ENCODE assay signal across 11 mouse cellular contexts in the genomic region with DNA sequence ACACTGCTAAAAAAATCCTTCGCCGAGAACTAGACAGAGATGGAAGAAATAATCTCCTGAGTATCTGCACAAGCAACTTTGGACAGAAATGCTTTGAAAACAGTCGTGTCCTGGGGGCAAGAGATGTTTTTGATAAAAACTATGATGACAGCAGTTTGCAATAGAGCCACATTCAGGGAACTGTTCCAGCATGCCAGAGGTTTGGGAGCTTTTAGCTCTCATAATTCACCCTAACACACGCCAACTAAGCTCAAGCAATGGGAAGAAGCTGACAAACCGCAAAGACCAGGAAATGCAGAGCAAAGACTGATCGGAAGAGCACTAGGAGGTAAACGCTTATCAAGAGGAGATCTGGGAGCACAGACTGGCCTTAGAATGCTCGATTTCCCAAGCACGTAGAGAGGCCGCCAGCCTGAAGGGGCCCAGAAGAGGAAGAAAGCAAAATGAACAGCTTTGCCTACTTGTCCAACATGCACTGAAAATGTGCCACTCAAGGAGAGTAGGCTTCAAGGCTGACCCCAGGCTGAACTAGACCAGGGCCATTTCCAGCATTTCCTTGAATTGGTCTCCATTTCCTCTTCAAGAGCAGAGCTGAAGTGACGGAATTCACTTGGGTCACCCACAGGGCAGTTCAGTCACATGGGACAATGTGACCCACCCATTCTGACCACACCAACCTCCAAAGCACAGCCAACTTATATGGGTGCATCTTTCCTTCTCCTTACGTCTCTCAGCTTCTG.
DNase-seq lines count a peak whose midpoint lies in the region; ATAC-seq and TF ChIP-seq lines count a peak whose summit lies in the region.
"Had no signal": no experiment of that assay in that cellular context is flagged by ENCODE, and none has a peak within 500 bp of the region (broad histone marks: within the 10 kb centered on the region; RNA-seq: fewer than 3 reads in every experiment).

No protein-coding gene starts in this region.

- H3K9ac ChIP-seq in kidney, postnatal 0 days (ENCODE audit: low read depth, low read length) = no peak overlapping the region

- peak overlapping the region; percentile 35 for H3K4me3 ChIP-seq in gastrocnemius, adult 2 months
- H3K4me3 ChIP-seq in embryonic fibroblast, embryonic 13.5 days (ENCODE audit: insufficient read depth, low read length) = no peak overlapping the region
- H3K4me3 ChIP-seq in kidney, postnatal 0 days (replicated peaks; ENCODE audit: low read depth, low read length) = no peak overlapping the region

- 53% methylated on average over 12 of the region's 12 CpGs for WGBS in kidney, postnatal 0 days

- no peaks in the 10 kb centered on the region for H3K36me3 ChIP-seq in kidney, postnatal 0 days (ENCODE audit: insufficient read depth, low read length)

- TF ChIP-seq CTCF in gastrocnemius, adult 2 months (IDR thresholded peaks at IDR 0.05) = no peak
- no peak for TF ChIP-seq CTCF in embryonic fibroblast, embryonic 13.5 days (IDR thresholded peaks at IDR 0.05; ENCODE audit: borderline replicate concordance, insufficient read depth, low read length)
- TF ChIP-seq CTCF in kidney, postnatal 0 days (IDR thresholded peaks at IDR 0.05; ENCODE audit: low read depth) = no peak

- no peak overlapping the region for H3K4me2 ChIP-seq in kidney, postnatal 0 days (ENCODE audit: low read length)

- H3K27ac ChIP-seq in gastrocnemius, adult 2 months = peak overlapping the region; percentile 67
- peak overlapping the region; percentile 51; the same call in 1 of the 2 replicates for H3K27ac ChIP-seq in embryonic fibroblast, embryonic 13.5 days (ENCODE audit: insufficient read depth, low read length)
- H3K27ac ChIP-seq in kidney, postnatal 0 days = peak overlapping the region; percentile 47; the same call in 1 of the 2 replicates

- no peaks in the 10 kb centered on the region for H3K9me3 ChIP-seq in kidney, postnatal 0 days (replicated peaks; ENCODE audit: low read length)

- no peak; the same call in 1 of the 2 replicates for ATAC-seq in kidney, postnatal 0 days (replicated peaks; ENCODE audit: low FRiP score, low read depth)
- ATAC-seq: activated CD4-positive, CD25-positive, alpha-beta regulatory T cell, adult 4 months had no signal

- no peak for TF ChIP-seq POLR2A in embryonic fibroblast, embryonic 13.5 days (IDR thresholded peaks at IDR 0.05; ENCODE audit: low read depth, low read length)

- no peaks in the 10 kb centered on the region for H3K27me3 ChIP-seq in kidney, postnatal 0 days (ENCODE audit: insufficient read depth, low read length)
- H3K27me3 ChIP-seq: CH12.LX had no signal

- no peaks in the 10 kb centered on the region for H3K4me1 ChIP-seq in embryonic fibroblast, embryonic 13.5 days (ENCODE audit: control insufficient read depth, insufficient read depth, low read length)
- 0 out of 2 replicates have a peak, but pooled peaks cover 7% of the 10 kb centered on the region for H3K4me1 ChIP-seq in kidney, postnatal 0 days (replicated peaks; ENCODE audit: insufficient read depth, low read length)

- DNase-seq in gastrocnemius, adult 2 months = no peak
- DNase-seq in gastrocnemius, adult 18-20 months (ENCODE audit: low spot score) = no peak
- peak; percentile 62 for DNase-seq in kidney, postnatal 0 days (ENCODE audit: low spot score)
- peak; percentile 24 for DNase-seq in lung, postnatal 14 days
- DNase-seq in layer of hippocampus, adult 18-20 months (ENCODE audit: low spot score in 2 of 2) = no peak
- no peak for DNase-seq in frontal cortex, postnatal 36 days (ENCODE audit: low spot score in 2 of 2)
- DNase-seq in layer of hippocampus, adult 11-12 months (ENCODE audit: low spot score) = no peak
- DNase-seq: retina, postnatal 1 day had no signal

- intact Hi-C loops in gastrocnemius, adult 2 months (cut with DNase I) = no loop called here

Comparison
In these comparisons a context has a peak if more than half of its experiments do, and no peak if none do; other contexts are left out.
1. DNase-seq: peak in kidney, postnatal 0 days (single experiment) and lung, postnatal 14 days (single experiment); none in gastrocnemius, adult 2 months (single experiment), gastrocnemius, adult 18-20 months (single experiment), layer of hippocampus, adult 18-20 months (0 of 2), frontal cortex, postnatal 36 days (0 of 2) and layer of hippocampus, adult 11-12 months (single experiment).
2. Peak in every context shown above with its lines, with median percentiles within 50 percentile points of each other: H3K27ac ChIP-seq.